9 mouse cellular contexts compared by ENCODE assay signal in the genomic region with DNA sequence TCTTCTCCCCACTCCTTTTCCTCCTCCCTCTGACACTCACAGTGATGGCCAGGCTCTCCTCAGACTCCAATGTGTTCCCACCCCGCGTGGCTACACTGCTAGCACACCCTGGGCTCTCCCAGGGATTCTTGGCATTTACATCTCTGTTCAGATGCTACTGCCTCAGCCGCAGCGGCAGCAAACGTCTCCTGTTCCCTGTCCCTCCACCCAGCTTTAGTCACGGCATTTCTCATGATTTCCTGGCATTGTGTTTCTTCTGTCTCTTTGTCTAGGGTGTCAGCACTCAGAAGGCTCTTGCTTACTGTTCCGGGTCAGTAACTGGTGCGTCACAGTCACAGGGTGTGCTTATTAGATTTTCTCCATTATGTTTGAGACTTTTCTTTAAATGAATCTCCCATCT.
A peak's percentile ranks its signal among the peaks of the same experiment; 100 is the strongest.
DNase-seq lines count a peak whose midpoint lies in the region; ATAC-seq and TF ChIP-seq lines count a peak whose summit lies in the region.
"Had no signal": no experiment of that assay in that cellular context is flagged by ENCODE, and none has a peak within 500 bp of the region (broad histone marks: within the 10 kb centered on the region; RNA-seq: fewer than 3 reads in every experiment).

No protein-coding gene starts in this region.

- TF ChIP-seq EP300 in stomach, postnatal 0 days (optimal IDR thresholded peaks at IDR 0.05): no peak

- H3K4me2 ChIP-seq in midbrain, embryonic 14.5 days (ENCODE audit: low read length): no peak overlapping the region
- H3K4me2 ChIP-seq in midbrain, embryonic 15.5 days: no peak overlapping the region
- H3K4me2 ChIP-seq in stomach, postnatal 0 days (replicated peaks; ENCODE audit: low read depth): no peak overlapping the region

- no peaks in the 10 kb centered on the region for H3K27me3 ChIP-seq in midbrain, embryonic 14.5 days (ENCODE audit: control insufficient read depth, insufficient read depth, low read length)
- no peaks in the 10 kb centered on the region for H3K27me3 ChIP-seq in midbrain, embryonic 15.5 days (replicated peaks)
- no peaks in the 10 kb centered on the region for H3K27me3 ChIP-seq in stomach, postnatal 0 days (ENCODE audit: control insufficient read depth, insufficient read depth, low read length)
- H3K27me3 ChIP-seq: CH12.LX had no signal

- H3K9ac ChIP-seq in midbrain, embryonic 14.5 days (replicated peaks; ENCODE audit: low read length): peak overlapping the region; percentile 20; the same call in 1 of the 2 replicates
- no peak overlapping the region for H3K9ac ChIP-seq in midbrain, embryonic 15.5 days
- H3K9ac ChIP-seq in stomach, postnatal 0 days (ENCODE audit: low read length): no peak overlapping the region

- H3K36me3 ChIP-seq in midbrain, embryonic 14.5 days (ENCODE audit: control insufficient read depth, insufficient read depth, low read length): no peaks in the 10 kb centered on the region
- no peaks in the 10 kb centered on the region for H3K36me3 ChIP-seq in midbrain, embryonic 15.5 days (replicated peaks)
- H3K36me3 ChIP-seq in stomach, postnatal 0 days (ENCODE audit: control insufficient read depth, insufficient read depth, low read length): no peaks in the 10 kb centered on the region

- 12% methylated on average over 8 of the region's 8 CpGs for WGBS in midbrain, embryonic 14.5 days
- 14% methylated on average over 8 of the region's 8 CpGs for WGBS in midbrain, embryonic 15.5 days
- WGBS in stomach, postnatal 0 days: 46% methylated on average over 8 of the region's 8 CpGs

- ATAC-seq in midbrain, embryonic 14.5 days (ENCODE audit: low FRiP score, low TSS enrichment): no peak
- no peak for ATAC-seq in midbrain, embryonic 15.5 days (replicated peaks)
- peak; percentile 70 for ATAC-seq in stomach, postnatal 0 days (ENCODE audit: low FRiP score, low TSS enrichment)

- no peak overlapping the region for H3K4me3 ChIP-seq in midbrain, embryonic 14.5 days (replicated peaks; ENCODE audit: low read depth, low read length)
- no peak overlapping the region for H3K4me3 ChIP-seq in midbrain, embryonic 15.5 days
- no peak overlapping the region for H3K4me3 ChIP-seq in stomach, postnatal 0 days (ENCODE audit: low read depth, low read length)

- TF ChIP-seq CTCF in stomach, postnatal 0 days (IDR thresholded peaks at IDR 0.05; ENCODE audit: low read depth): no peak

- intact Hi-C loops in heart, postnatal 36 days (cut with DNase I): loop anchor here (5.0 kb wide), 1 partner anchor 53 kb away; no protein-coding TSS in a partner anchor

- no peaks in the 10 kb centered on the region for H3K9me3 ChIP-seq in midbrain, embryonic 14.5 days (ENCODE audit: control insufficient read depth, low read length)
- H3K9me3 ChIP-seq in midbrain, embryonic 15.5 days: no peaks in the 10 kb centered on the region
- no peaks in the 10 kb centered on the region for H3K9me3 ChIP-seq in stomach, postnatal 0 days (ENCODE audit: control insufficient read depth, low read length)

- peak; percentile 29 for DNase-seq in gastrocnemius, adult 18-20 months (ENCODE audit: low spot score)
- DNase-seq in gastrocnemius, postnatal 4 days (ENCODE audit: low spot score in 2 of 2): no peak
- peak; percentile 31 for DNase-seq in midbrain, embryonic 14.5 days
- DNase-seq in heart, postnatal 36 days: peak; percentile 20 to 22
- DNase-seq in stomach, postnatal 0 days (ENCODE audit: low spot score): no peak
- DNase-seq in urinary bladder, postnatal 14 days (ENCODE audit: low spot score): no peak
- no peak for DNase-seq in B cell, adult 2 months

- peaks cover 11% of the 10 kb centered on the region for H3K4me1 ChIP-seq in midbrain, embryonic 14.5 days (ENCODE audit: control insufficient read depth, insufficient read depth, low read length)
- H3K4me1 ChIP-seq in midbrain, embryonic 15.5 days: peaks cover 18% of the 10 kb centered on the region
- no peaks in the 10 kb centered on the region for H3K4me1 ChIP-seq in stomach, postnatal 0 days (replicated peaks; ENCODE audit: control insufficient read depth, insufficient read depth)

- peak overlapping the region; percentile 66 for H3K27ac ChIP-seq in midbrain, embryonic 14.5 days (replicated peaks; ENCODE audit: low read depth, low read length)
- no peak overlapping the region for H3K27ac ChIP-seq in midbrain, embryonic 15.5 days
- H3K27ac ChIP-seq in stomach, postnatal 0 days (replicated peaks): peak overlapping the region; percentile 56

Comparison
In these comparisons a context has a peak if more than half of its experiments do, and no peak if none do; other contexts are left out.
1. DNase-seq: peak in gastrocnemius, adult 18-20 months (single experiment), midbrain, embryonic 14.5 days (single experiment) and heart, postnatal 36 days (2 of 2); none in gastrocnemius, postnatal 4 days (0 of 2), stomach, postnatal 0 days (single experiment), urinary bladder, postnatal 14 days (single experiment) and B cell, adult 2 months (0 of 2).